Mouse (Mus musculus): ENCODE measurements around the gene Bsn. TPM values are rescaled to one million over a fixed set of nuclear protein-coding genes. Genes with fewer than 3 reads are reported as not detected.
A peak's percentile ranks its signal among the peaks of the same experiment; 100 is the strongest.

The Bsn gene
- polyA plus RNA-seq, 2 experiments from 2014 or later: 0.10 to 0.23 TPM

DNA sequence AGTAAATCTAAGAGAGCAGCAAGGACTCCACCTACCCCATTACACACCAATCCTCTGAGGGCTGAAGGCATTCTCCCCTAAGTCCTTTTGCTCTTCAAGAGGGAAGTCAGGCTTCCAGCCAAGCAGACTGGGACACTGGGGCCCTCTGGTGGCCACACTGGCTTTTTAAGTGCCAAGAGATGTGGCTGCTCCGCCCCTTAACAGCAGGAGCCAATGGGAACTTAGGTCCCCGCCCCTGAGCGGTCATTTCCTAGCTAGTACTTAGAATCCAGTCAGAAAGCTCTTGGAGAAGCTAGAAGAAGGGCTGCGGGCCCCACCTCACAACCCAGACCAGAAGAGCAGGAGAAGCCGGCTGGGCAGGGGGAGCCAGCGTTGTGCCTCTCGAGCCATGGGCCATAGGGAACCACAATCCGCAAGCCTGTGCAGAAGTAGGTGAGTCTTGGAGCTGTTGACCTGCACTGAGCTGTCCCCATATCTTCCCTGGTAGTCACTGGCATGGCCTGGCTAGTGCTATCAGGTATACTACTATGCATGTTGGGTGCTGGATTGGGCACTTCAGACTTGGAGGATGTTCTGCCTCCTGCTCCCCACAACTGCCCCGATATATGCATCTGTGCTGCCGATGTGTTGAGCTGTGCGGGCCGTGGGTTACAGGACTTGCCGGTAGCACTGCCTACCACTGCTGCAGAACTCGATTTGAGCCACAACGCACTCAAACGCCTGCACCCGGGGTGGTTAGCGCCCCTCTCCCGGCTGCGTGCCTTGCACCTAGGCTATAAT, 137.1 kb downstream of the Bsn start, which contains the start of gene Amigo3:
TSS of gene Amigo3 (plus strand) at position 275 of the 780 bp plus-strand sequence.
- ATAC-seq: peak; percentile 78

DNA sequence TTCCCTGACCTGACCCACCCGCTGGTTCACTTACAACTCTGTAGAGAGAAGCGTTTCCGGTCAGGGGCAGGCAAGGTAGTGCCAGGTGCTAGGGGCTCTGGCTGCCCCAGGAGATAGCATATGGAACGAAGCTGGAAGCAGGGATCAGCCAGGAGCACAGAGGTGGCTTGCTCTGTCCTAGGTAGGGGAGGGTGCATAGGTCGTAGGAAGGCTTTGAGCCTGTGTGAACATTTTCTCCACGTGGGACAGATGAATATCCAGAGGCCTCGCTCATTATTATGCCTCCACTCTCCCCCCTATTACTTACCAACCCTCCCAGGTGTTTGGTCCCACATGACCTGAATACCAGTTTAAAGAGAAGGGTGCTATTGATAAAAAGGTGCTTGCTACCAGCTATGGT, 137.8 kb downstream of the Bsn start:
- ATAC-seq: no peak

GRCm38 (mm10) chr9:108051931-108052220, 138.3 kb downstream of the Bsn start:
- ATAC-seq: no peak

GRCm38 (mm10) chr9:108051184-108051930, 138.8 kb downstream of the Bsn start:
- ATAC-seq: no peak

GRCm38 (mm10) chr9:108049561-108050251, 140.5 kb downstream of the Bsn start:
- peak; percentile 12 for ATAC-seq

- ATAC-seq: peak; percentile 90
These were observed 141.1 kb downstream of the Bsn start, which contains the start of gene Gmppb for GRCm38 (mm10) chr9:108049016-108049455. Gene Gmppb, plus strand, starts transcription at chr9:108049242.

DNA sequence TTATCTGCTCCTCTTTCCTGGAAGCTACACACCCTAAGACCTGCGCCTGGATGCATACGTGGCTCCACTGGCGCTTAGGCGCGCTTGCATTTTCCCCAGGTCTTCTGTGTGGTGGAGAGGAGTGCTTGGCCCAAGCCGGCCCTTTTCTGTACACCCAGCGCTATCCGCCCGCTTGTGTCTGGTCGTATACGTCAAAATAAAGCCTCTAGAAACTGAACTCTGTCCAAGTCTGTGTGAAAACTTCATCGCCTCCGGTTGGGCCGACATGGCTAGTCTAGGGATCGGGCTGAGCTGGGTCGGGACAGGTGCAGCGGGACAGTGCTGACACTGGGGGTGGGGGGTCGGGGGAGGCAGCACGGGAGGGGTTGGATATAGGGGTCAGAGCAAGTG, 141.6 kb downstream of the Bsn start:
- no peak for ATAC-seq

GRCm38 (mm10) chr9:108047601-108048565, 142.3 kb downstream of the Bsn start:
- ATAC-seq: no peak

DNA sequence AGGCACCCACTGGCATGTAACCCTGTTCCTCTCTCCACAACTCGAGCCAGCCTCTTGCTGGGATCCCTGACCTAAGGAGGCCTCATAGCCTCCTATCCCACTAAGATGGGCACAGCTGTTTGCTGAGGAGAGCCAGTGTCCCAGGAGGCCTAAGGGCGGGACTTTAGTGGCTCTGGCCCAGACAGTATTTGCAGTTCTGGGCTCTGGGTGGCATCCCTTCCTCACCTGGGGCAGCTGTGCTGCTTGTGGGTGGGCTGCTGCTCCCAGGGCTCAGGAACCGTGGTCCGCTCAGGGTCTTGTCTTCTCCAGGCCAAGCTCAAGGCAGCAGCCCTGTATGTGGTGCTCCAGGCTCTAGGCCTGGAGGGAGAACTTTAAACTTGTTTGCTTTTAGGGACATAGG, 143.6 kb downstream of the Bsn start:
- no peak for ATAC-seq

Other genes starting within 250 kb of the Bsn start
- 1 to 10 TPM; 2.4 to 5.1 TPM for gene Traip, start 240.2 kb downstream of the Bsn start, polyA plus RNA-seq (2017; shearing (Covaris generic))
- 100 to 1,000 TPM; 184 to 299 TPM for gene Uba7, start 214.9 kb downstream of the Bsn start, polyA plus RNA-seq (2017; shearing (Covaris generic))
- not detected for gene Gm20661, start 207.3 kb downstream of the Bsn start, polyA plus RNA-seq (2017; shearing (Covaris generic))
- gene Inka1, start 204.5 kb downstream of the Bsn start, polyA plus RNA-seq (2017; shearing (Covaris generic)): under 1 TPM; 0.63 to 0.87 TPM
- gene Cdhr4, start 197.9 kb downstream of the Bsn start, polyA plus RNA-seq (2017; shearing (Covaris generic)): 1 to 10 TPM in 1 of 2 experiments, under 1 TPM in 1; 0.39 to 1.8 TPM
- not detected for gene Gm20662, start 194.0 kb downstream of the Bsn start, polyA plus RNA-seq (2017; shearing (Covaris generic))
- 100 to 1,000 TPM in 1 of 2 experiments, 10 to 100 TPM in 1; 65.9 to 118 TPM for gene Ip6k1, start 187.9 kb downstream of the Bsn start, polyA plus RNA-seq (2017; shearing (Covaris generic))
- 10 to 100 TPM; 18.0 to 25.0 TPM for gene Gmppb, start 141.1 kb downstream of the Bsn start, polyA plus RNA-seq (2017; shearing (Covaris generic))
- 1 to 10 TPM; 2.0 to 2.8 TPM for gene Amigo3, start 137.2 kb downstream of the Bsn start, polyA plus RNA-seq (2017; shearing (Covaris generic))
- 1 to 10 TPM; 1.4 to 1.5 TPM for gene Mst1, start 109.9 kb downstream of the Bsn start, polyA plus RNA-seq (2017; shearing (Covaris generic))
- 10 to 100 TPM; 68.1 to 87.9 TPM for gene Rnf123, start 107.0 kb downstream of the Bsn start, polyA plus RNA-seq (2017; shearing (Covaris generic))
- gene Apeh, start 95.8 kb downstream of the Bsn start, polyA plus RNA-seq (2017; shearing (Covaris generic)): 10 to 100 TPM; 52.2 to 70.5 TPM
- gene Dag1, start 73.6 kb upstream of the Bsn start, polyA plus RNA-seq (2017; shearing (Covaris generic)): 1 to 10 TPM; 2.6 to 5.6 TPM
- gene Nicn1, start 100.0 kb upstream of the Bsn start, polyA plus RNA-seq (2017; shearing (Covaris generic)): 1 to 10 TPM; 2.6 to 6.1 TPM
- 1 to 10 TPM; 1.4 to 2.0 TPM for gene Amt, start 106.5 kb upstream of the Bsn start, polyA plus RNA-seq (2017; shearing (Covaris generic))
- 100 to 1,000 TPM; 319 to 423 TPM for gene Rhoa, start 115.7 kb upstream of the Bsn start, polyA plus RNA-seq (2017; shearing (Covaris generic))
- 10 to 100 TPM; 14.8 to 22.7 TPM for gene Tcta, start 115.8 kb upstream of the Bsn start, polyA plus RNA-seq (2017; shearing (Covaris generic))
- 100 to 1,000 TPM; 464 to 565 TPM for gene Gpx1, start 148.5 kb upstream of the Bsn start, polyA plus RNA-seq (2017; shearing (Covaris generic))
- gene Usp4, start 157.5 kb upstream of the Bsn start, polyA plus RNA-seq (2017; shearing (Covaris generic)): 100 to 1,000 TPM; 102 to 155 TPM
- 1 to 10 TPM in 1 of 2 experiments, not detected in 1; 1.6 TPM for gene 1700102P08Rik, start 202.4 kb upstream of the Bsn start, polyA plus RNA-seq (2017; shearing (Covaris generic))
- under 1 TPM in 1 of 2 experiments, not detected in 1; 0.11 TPM for gene Ccdc36, start 238.1 kb upstream of the Bsn start, polyA plus RNA-seq (2017; shearing (Covaris generic))
- not detected for gene BC048562, start 246.1 kb upstream of the Bsn start, polyA plus RNA-seq (2017; shearing (Covaris generic))

All from CD4-positive, CD25-positive, alpha-beta regulatory T cell, adult 4 months (primary cell).